Mouse (Mus musculus): ENCODE data around the gene Adgb.
"Not testable (repeated sequence)": the region's sequence is repeated elsewhere in the genome, so short reads cannot be mapped to it uniquely, and the experiment has no call there.

Gene Adgb

GRCm38 (mm10) chr10:10471961-10472610, at the start of gene Adgb:
TSS of gene Adgb (minus strand) at chr10:10472326.
- peak; percentile 39 for DNase-seq

- no peak for DNase-seq
Measured at GRCm38 (mm10) chr10:10480139-10480538, 8.0 kb upstream of the Adgb start.

DNA sequence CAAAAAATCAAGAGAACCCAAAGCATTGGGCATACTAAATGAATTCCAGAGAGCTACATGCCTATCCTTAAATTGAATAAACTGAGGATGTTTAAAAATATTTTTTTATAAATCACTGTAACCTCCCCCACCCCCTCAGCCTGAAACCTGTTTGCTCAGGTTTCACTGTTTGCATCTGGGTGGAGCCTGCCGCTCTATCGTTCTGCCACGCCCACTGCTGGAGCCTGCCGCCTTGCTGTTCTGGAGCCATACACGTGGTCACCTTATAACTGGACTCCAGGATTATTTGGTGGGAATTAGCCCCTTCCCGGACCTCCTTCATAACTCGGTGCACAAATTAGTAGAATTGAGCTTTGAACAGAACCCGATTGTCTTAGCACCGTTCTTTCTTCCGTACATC, 5.3 kb upstream of the Adgb start:
- DNase-seq = not testable (repeated sequence)

GRCm38 (mm10) chr10:10476956-10477355, 4.8 kb upstream of the Adgb start:
- no peak for DNase-seq

DNA sequence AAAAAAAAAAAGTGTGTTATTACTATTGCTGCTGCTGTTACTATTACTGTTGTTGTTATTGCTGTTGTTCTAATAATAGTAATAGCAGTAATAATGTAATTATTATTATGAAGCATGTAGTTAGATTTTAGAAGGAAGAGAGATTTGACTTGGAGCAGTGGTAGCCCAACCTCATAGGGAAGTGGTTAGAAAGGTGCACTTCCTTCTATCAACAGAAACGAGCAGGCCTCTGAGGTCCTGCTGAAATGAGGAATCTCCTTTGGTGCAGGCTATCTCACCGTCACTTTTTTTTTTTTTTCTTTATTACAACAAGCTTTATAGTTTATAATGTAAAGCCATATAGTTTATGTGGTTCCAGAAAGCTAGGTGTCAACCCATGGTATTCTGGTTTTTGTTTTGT, 4.4 kb upstream of the Adgb start:
- DNase-seq = no peak

- DNase-seq = peak; percentile 12
Measured at GRCm38 (mm10) chr10:10468699-10469547, 3.2 kb downstream of the Adgb start.

GRCm38 (mm10) chr10:10460113-10460512, 12.0 kb downstream of the Adgb start:
- no peak for DNase-seq

DNA sequence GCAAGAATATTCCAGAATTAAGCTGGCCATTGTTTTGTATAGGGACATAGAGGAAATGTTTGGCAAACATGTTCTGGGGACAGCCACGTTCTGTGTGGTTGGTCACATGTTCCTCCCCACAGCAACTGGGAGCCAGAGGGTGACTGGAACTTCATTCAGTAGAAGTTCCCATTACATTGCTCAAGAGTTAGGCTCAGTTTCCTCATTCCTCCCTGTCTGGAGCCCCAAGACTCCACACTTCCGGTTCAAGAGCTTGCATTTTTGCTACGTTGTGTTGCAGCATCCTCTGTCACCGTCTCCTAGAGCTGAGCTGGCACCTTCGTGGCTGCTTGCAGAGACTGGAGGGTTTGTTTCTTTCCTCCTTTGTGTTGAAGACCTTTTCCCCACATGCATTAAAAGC, 15.1 kb downstream of the Adgb start:
- DNase-seq = no peak

DNA sequence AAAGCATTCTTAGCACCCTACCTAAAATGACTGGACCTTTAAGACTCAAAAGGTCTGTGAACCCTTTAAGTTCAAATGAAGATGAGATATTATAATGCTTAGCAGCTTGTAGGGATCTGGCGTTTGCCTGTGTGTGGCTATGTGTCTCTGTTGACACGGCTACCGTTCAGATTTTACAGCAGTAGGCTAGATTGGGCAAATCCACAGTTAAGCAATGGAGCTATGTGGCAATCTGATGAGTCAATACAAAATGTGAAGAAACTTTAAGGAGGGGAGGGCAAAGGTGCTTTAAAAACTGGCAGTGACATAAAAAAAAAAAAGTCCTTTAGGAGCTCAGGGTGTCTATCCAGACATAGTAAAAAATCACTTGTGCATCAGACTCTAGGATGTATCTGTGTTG, 23.1 kb downstream of the Adgb start:
- DNase-seq = no peak

DNA sequence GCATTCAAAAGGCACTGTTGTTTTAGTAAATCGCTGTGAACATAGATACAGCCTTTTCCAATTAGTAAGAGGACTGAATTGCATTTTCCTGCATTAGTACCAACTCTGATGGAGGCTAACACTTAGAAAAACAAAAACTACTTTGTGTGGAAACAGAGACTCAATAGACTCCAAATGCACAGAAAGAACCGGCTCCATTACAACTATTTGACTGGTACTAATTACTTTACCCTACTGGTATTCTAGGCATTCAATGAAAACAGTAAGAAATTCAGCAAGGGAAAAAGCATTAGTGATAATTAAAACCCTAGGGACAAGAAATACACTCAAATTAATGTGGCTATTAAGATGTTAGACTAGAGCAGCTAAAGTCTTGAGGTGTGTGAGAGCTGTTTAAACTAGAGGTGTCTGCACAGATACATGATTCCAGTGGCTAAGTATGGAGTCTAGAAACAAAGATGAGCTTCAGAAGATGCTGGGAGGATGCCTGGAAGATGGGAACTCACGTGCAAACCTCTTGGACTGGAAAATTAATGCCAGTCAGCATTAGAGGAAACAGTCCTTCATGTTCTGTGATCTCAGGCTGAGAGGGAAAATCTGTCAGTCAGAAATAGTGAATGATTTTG, 27.2 kb downstream of the Adgb start:
- DNase-seq = no peak

GRCm38 (mm10) chr10:10443558-10443957, 28.6 kb downstream of the Adgb start:
- no peak for DNase-seq

- DNase-seq = no peak
Measured at GRCm38 (mm10) chr10:10435014-10435413, 37.1 kb downstream of the Adgb start.

- no peak for DNase-seq
Measured at GRCm38 (mm10) chr10:10429635-10430034, 42.5 kb downstream of the Adgb start.

DNA sequence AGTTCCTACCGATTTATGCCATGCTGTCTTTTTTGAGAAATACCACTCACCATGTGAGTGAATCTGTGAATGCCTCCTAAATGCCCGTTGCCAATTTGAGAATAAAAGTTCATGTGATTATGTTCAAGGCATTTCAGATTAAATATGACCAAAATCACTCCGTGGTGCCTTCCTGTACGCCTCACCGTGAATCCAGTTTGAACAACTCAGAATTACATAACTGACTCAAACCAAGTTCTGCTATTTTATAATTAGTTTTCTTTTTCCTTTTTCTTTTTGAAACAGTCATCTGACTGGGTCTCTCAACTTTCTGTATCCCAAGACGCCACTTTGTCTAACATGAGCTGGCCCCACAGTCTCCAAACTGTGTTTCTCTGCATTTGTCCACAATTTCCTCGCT, 43.1 kb downstream of the Adgb start:
- no peak for DNase-seq

DNA sequence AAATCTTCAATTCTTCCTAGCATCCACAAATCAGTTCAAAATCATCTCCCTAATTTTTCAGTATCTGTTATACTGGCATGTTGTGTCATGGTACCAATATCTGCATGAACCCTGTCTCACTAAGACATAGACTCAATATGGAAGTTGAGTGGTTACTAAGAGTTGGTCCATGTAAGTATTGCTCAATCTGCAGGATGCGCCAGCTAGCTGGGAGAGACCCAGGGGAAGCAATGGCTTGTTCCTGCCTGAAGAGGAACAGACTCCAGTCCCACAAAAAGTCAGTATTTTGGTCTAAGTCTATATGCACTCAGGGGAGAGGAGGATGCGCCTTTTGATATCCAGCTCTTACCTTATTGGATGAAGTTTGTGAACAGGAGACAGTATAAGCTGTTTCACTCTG, 47.7 kb downstream of the Adgb start:
- DNase-seq = no peak

- no peak for DNase-seq
Measured at GRCm38 (mm10) chr10:10411046-10411445, 61.1 kb downstream of the Adgb start.

DNA sequence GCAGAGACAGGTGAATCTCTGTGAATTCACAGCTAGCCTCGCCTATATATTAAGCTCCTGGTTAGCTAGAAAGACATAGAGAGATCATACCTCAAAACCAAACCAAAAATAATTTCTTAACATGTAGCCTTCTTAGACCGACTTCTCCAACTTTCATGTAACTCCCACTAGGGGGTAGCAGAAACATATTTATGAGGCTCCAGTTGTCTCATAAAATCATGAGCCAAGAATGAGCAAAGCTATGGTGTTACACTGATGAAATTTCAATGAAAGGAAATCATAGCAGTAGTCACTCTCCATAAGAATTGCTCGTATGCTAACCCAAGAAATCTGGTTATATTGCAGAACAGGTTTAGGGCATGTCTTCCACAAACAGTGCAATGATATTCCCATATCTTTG, 64.0 kb downstream of the Adgb start:
- DNase-seq = peak; percentile 42

- DNase-seq = no peak
Measured at GRCm38 (mm10) chr10:10395784-10396481, 76.2 kb downstream of the Adgb start.

DNA sequence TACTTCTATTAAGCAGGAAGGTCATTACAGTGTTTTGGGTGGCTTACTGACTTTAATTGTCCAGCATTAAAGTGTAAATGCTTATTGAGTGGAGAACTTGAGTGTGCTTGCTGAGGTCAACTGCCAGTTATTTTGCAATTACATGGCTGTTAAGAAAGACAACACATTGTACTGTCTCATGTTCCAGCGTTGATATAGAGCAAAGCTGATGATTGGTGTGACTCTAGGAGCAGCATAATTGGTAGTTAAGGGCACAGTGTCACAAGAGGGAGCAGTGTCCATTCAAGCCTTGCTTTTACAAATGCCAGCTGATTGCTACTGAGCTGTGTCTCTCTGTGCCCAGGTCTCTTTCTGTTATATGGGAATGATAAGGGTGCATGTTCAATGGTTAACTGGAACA, 97.5 kb downstream of the Adgb start:
- DNase-seq = no peak

DNA sequence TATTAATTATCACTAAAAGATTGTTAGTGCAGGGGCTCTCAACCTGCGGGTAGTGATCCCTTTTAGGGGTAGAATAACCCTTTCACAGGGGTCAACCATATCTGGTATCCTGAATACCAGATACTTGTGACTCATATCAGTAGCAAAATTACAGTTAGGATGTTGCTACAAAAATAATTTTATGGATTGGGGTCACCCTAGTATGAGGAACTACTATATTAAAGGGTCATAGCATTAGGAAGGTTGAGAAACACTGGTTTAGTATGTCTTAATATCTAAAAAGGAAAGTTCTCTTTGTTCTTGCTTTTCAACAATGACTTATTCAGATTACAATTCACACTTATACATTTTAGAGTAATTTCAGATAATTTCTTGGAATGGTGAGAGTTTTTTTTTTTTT, 108.1 kb downstream of the Adgb start:
- DNase-seq = no peak

GRCm38 (mm10) chr10:10355605-10356227, 116.4 kb downstream of the Adgb start:
- peak; percentile 5 for DNase-seq

DNA sequence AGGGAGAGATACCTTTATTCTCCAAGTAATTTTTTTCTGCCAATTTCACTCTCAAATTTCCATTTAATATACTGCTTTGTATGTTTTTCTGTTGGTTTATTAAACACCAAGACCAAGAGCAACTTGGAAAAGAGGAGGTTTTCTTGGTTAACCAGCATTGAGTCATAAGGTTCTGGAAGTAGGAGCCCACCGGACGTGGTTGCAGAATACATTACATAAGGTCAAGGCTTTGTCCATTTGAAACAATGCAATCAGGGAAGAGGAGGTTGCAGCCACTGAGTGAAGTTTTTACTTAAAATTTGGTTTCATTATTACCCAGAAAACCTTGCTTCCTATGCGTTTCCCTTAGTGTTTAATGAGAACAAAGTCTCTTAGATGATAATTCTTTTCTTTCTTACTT, 119.9 kb downstream of the Adgb start:
- no peak for DNase-seq

- DNase-seq = no peak
Measured at GRCm38 (mm10) chr10:10350550-10350949, 121.6 kb downstream of the Adgb start.

All from cerebellum, adult 9-11 months (tissue).